Mouse (Mus musculus) Patski (cell line): ENCODE results near the gene Tceal8. TPM values are rescaled to one million over a fixed set of nuclear protein-coding genes. Genes with fewer than 3 reads are reported as not detected.
"Not testable (repeated sequence)": the region's sequence is repeated elsewhere in the genome, so short reads cannot be mapped to it uniquely, and the experiment has no call there.

Experiments used
- ATAC-seq: fragments of 100-300 bp; one replicate; pipeline ENCODE4 v1.8.0; 2021
- CTCF ChIA-PET: fragments of 350-600 bp; sonication (Branson Sonifier 250); formaldehyde crosslinking; loops from one replicate; lab custom pipeline; 2022; ENCODE audit warnings: inconsistent platforms; lab: Charles Lee
- POLR2A ChIA-PET: fragments of 350-600 bp; sonication (Branson Sonifier 250); formaldehyde crosslinking; loops from one replicate; lab custom pipeline; 2022; ENCODE audit warnings: antibody characterized with exemption, inconsistent platforms; lab: Charles Lee
- DNase-seq: peaks from one replicate; pipeline ENCODE4 v3.0.0-alpha.2; 2011; ENCODE audit warnings: low read depth, low spot score
- H3K27me3 ChIP-seq: fragments of 371-371 bp; one replicate; pipeline ENCODE4 v1.5.1; 2021
- CTCF ChIP-seq: fragments of 100-300 bp; IDR thresholded peaks from one replicate; pipeline ENCODE4 v1.5.1; 2021
- in situ Hi-C: fragments of 300-500 bp; cut with MboI; formaldehyde crosslinking; loops from 3 replicates; pipeline ENCODE4 v1.11.1; 2018; ENCODE audit warnings: low pct_unique_long_range_greater_than_20kb, mixed read lengths
- polyA plus RNA-seq: library from polyadenylated mRNA; unstranded; gene quantifications from one replicate; pipeline ENCODE4 v1.2.3, GENCODE M21; 2021

Tceal8 gene
- polyA plus RNA-seq, 1 experiment from 2014 or later: 64.6 TPM

- ATAC-seq: no peak
- POLR2A ChIA-PET: no interaction called here
- no peak for TF ChIP-seq CTCF
- in situ Hi-C loops: no loop called here
- peaks cover 20% of the 10 kb centered on the region for H3K27me3 ChIP-seq
- no peak for DNase-seq
- CTCF ChIA-PET: no interaction called here
Measured at GRCm38 (mm10) chrX:136180897-136181553, 8.9 kb upstream of the Tceal8 start.

GRCm38 (mm10) chrX:136172786-136173185 is 644 bp upstream of the Tceal8 start:
- peaks cover 18% of the 10 kb centered on the region for H3K27me3 ChIP-seq
- in situ Hi-C loops: no loop called here
- ChIA-PET POLR2A (interaction anchor here (0.6 kb wide), 1 partner anchor 64 kb away, joined by 3 read pairs; no protein-coding TSS in a partner anchor), CTCF (interaction anchor here (0.7 to 1.2 kb wide), 2 partner anchors 11 to 25 kb away, joined by 3 read pairs; no protein-coding TSS in a partner anchor)
- DNase-seq (no peak), ATAC-seq (no peak)
- TF ChIP-seq CTCF: no peak

- in situ Hi-C loops: no loop called here
- DNase-seq (peak; percentile 19), ATAC-seq (peak; percentile 40)
- peaks cover 18% of the 10 kb centered on the region for H3K27me3 ChIP-seq
- ChIA-PET POLR2A (no interaction called here), CTCF (interaction anchor here (1.2 kb wide), 1 partner anchor 13 kb away, joined by 3 read pairs; no protein-coding TSS in a partner anchor)
- no peak for TF ChIP-seq CTCF
Measured at GRCm38 (mm10) chrX:136171189-136172117, 689 bp downstream of the Tceal8 start.

GRCm38 (mm10) chrX:136170625-136171024 is 1.5 kb downstream of the Tceal8 start:
- in situ Hi-C loops: no loop called here
- ChIA-PET POLR2A (no interaction called here), CTCF (no interaction called here)
- H3K27me3 ChIP-seq: peaks cover 18% of the 10 kb centered on the region
- TF ChIP-seq CTCF: no peak
- no peak for ATAC-seq
- DNase-seq: no peak

GRCm38 (mm10) chrX:136144195-136144594 is 27.9 kb downstream of the Tceal8 start:
- H3K27me3 ChIP-seq: peaks cover 41% of the 10 kb centered on the region
- no peak for TF ChIP-seq CTCF
- POLR2A ChIA-PET: no interaction called here
- no peak for ATAC-seq
- CTCF ChIA-PET: no interaction called here
- DNase-seq: no peak
- in situ Hi-C loops: no loop called here

- ChIA-PET POLR2A (no interaction called here), CTCF (no interaction called here)
- ATAC-seq (no peak), DNase-seq (no peak)
- TF ChIP-seq CTCF: no peak
- in situ Hi-C loops: no loop called here
- H3K27me3 ChIP-seq: peaks cover 36% of the 10 kb centered on the region
Measured at GRCm38 (mm10) chrX:136143711-136144110, 28.4 kb downstream of the Tceal8 start.

GRCm38 (mm10) chrX:136141385-136141784 is 30.8 kb downstream of the Tceal8 start:
- DNase-seq: no peak
- ATAC-seq: no peak
- in situ Hi-C loops: no loop called here
- ChIA-PET CTCF (no interaction called here), POLR2A (no interaction called here)
- no peak for TF ChIP-seq CTCF
- H3K27me3 ChIP-seq: peaks cover 18% of the 10 kb centered on the region

- CTCF ChIA-PET, in situ Hi-C loops, ATAC-seq, POLR2A ChIA-PET, DNase-seq: not testable (repeated sequence)
- peaks cover 18% of the 10 kb centered on the region for H3K27me3 ChIP-seq
Measured at GRCm38 (mm10) chrX:136139640-136140004, 32.5 kb downstream of the Tceal8 start.

- peak; percentile 26 for ATAC-seq
- CTCF ChIA-PET, POLR2A ChIA-PET, in situ Hi-C loops, DNase-seq: not testable (repeated sequence)
- peaks cover 17% of the 10 kb centered on the region for H3K27me3 ChIP-seq
Measured at GRCm38 (mm10) chrX:136138827-136139639, 33.1 kb downstream of the Tceal8 start, which contains the start of gene Bex4. Gene Bex4 (plus strand): TSS chrX:136138996.

- ATAC-seq (no peak), DNase-seq (no peak)
- TF ChIP-seq CTCF: no peak
- ChIA-PET POLR2A (no interaction called here), CTCF (no interaction called here)
- peaks cover 15% of the 10 kb centered on the region for H3K27me3 ChIP-seq
- in situ Hi-C loops: no loop called here
Measured at GRCm38 (mm10) chrX:136135559-136135958, 36.6 kb downstream of the Tceal8 start.
